Mouse (Mus musculus) embryonic facial prominence, embryonic 10.5 days (tissue): ENCODE results near the gene Fbln7. TPM values are rescaled to one million over a fixed set of nuclear protein-coding genes. Genes with fewer than 3 reads are reported as not detected.

Experiments
- DNase-seq: peaks from one replicate; pipeline ENCODE4 v3.0.0-alpha.2; 2017; ENCODE audit warnings: low spot score
- H3K27ac ChIP-seq: fragments of 300-500 bp; sonication (generic); replicated peaks from 2 replicates; pipeline ENCODE4 v1.5.1; 2016; ENCODE audit warnings: mild to moderate bottlenecking
- H3K27me3 ChIP-seq: fragments of 300-500 bp; sonication (generic); replicated peaks from 2 replicates; pipeline ENCODE4 v1.6.1; 2016; ENCODE audit warnings: low read depth, mild to moderate bottlenecking; ENCODE audit not compliant: poor library complexity, severe bottlenecking
- H3K36me3 ChIP-seq: fragments of 300-500 bp; sonication (generic); replicated peaks from 2 replicates; pipeline ENCODE4 v1.6.1; 2016; ENCODE audit warnings: mild to moderate bottlenecking, moderate library complexity
- H3K4me1 ChIP-seq: fragments of 300-500 bp; sonication (generic); 2 replicates; pipeline ENCODE4 v1.6.1; 2016
- H3K4me3 ChIP-seq: fragments of 300-500 bp; sonication (generic); 2 replicates; pipeline ENCODE4 v1.5.1; 2016; ENCODE audit warnings: mild to moderate bottlenecking, moderate library complexity
- H3K9me3 ChIP-seq: fragments of 300-500 bp; sonication (generic); 2 replicates; pipeline ENCODE4 v1.6.1; 2016; ENCODE audit warnings: mild to moderate bottlenecking
- WGBS: fragments of 180-500 bp; shearing (Covaris S2); methylation state at CpG from one replicate; pipeline ENCODE4 v1.1.7; 2016; 5-methylcytosine and 5-hydroxymethylcytosine counted together
- polyA plus RNA-seq: library from polyadenylated mRNA; unstranded; fragments of >200 nt; fragmentation: Nextera tagmentation; extraction: Ambion mirVana; gene quantifications from 2 replicates; pipeline ENCODE4 v1.2.1, GENCODE M21; 2016

The Fbln7 gene
- polyA plus RNA-seq, 1 experiment from 2014 or later: 1.8 TPM

DNA sequence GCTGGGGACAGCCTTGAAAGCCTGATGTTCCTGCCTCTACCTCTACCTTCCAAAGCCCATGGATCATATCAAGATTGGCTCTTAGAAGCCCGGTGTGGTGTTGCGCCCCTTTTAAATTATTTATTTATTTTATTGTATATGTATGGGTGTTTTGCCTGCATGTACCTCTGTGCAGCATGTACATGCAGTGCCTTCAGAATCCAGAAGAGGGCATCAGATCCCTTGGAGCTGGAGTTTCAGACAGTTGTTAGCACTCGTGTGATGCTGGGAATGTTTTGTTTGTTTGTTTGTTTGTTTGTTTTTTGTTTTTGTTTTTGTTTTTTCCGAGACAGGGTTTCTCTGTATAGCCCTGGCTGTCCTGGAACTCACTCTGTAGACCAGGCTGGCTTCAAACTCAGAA is 18.5 kb downstream of the Fbln7 start:
- 68% methylated on average over 4 of the region's 4 CpGs for WGBS
- Histone ChIP-seq H3K4me3 (no peak overlapping the region), H3K27me3 (no peaks in the 10 kb centered on the region), H3K4me1 (no peaks in the 10 kb centered on the region), H3K9me3 (no peaks in the 10 kb centered on the region), H3K36me3 (no peaks in the 10 kb centered on the region), H3K27ac (no peak overlapping the region)
- no peak for DNase-seq

DNA sequence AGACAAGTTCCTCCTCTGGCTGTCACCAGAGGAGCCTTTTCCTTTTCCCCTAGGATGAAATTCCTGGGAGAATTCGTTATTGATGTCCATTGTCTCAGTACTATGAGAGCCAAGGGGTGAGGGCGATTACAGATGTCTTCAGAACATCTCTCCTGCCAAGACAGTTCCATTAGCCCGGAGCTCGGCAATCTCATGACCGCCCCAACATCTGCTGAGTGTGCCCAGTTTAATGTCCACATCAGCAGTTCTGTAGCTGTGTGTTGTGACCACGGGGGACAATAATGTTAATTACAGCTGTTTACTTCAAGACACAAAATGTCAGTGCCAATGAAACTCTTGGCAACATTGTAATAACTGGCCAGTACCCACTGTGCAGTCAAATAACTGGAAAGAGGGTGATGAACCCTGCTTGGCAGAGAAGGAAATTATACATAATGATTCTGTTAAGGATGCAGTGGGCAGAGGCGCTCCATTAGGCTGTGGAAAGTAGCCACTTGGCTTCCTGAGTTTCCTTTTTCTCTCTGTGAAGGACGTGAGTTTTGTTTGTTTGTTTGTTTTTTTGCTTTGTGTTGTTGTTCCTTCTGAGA is 22.5 kb downstream of the Fbln7 start:
- no peaks in the 10 kb centered on the region for H3K27me3 ChIP-seq
- DNase-seq: no peak

DNA sequence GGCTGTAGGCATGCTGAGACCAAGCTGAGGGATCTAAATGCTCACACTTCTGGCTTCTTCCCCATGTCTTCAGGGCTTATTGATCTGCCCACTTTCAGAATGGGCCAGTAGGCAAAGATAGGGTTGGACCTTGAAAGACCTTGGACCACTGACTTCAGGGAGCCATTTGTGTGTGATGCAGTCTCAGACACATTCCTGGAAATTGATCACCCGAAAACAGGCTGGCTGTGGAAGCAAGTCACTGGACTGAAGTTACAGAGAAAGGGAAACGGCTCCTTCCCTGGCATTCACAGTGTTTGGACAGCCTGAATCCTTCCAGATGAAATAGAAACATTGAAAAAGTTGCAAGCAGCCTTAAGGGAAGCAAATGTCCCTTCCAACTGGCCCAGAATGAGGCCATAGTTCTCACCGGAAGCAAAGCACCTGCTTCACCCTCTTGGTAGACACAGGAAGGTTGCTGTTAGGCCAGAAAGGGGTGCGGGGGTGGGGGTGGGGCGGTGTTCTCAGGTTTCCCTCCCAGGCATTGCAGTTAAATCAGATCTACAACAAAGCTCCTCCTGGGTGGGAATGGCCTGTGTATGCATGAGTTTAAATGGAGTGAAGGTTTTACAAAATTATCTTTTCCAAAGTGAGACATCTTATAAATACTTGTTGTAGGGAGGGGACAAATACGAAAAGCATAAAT is 25.2 kb downstream of the Fbln7 start:
- Histone ChIP-seq H3K27ac (peak overlapping the region; percentile 14; the same call in 1 of the 2 replicates), H3K4me3 (no peak overlapping the region), H3K27me3 (peaks cover 17% of the 10 kb centered on the region), H3K9me3 (no peaks in the 10 kb centered on the region), H3K4me1 (peaks cover 17% of the 10 kb centered on the region), H3K36me3 (no peaks in the 10 kb centered on the region)
- no peak for DNase-seq
- 56% methylated on average over 6 of the region's 6 CpGs for WGBS

More for the DNA sequence above, 22.5 kb downstream of the Fbln7 start:
- 82% methylated on average over 8 of the region's 8 CpGs for WGBS
- Histone ChIP-seq H3K9me3 (no peaks in the 10 kb centered on the region), H3K36me3 (no peaks in the 10 kb centered on the region), H3K4me1 (peaks cover 10% of the 10 kb centered on the region), H3K27ac (no peak overlapping the region), H3K4me3 (no peak overlapping the region)

DNA sequence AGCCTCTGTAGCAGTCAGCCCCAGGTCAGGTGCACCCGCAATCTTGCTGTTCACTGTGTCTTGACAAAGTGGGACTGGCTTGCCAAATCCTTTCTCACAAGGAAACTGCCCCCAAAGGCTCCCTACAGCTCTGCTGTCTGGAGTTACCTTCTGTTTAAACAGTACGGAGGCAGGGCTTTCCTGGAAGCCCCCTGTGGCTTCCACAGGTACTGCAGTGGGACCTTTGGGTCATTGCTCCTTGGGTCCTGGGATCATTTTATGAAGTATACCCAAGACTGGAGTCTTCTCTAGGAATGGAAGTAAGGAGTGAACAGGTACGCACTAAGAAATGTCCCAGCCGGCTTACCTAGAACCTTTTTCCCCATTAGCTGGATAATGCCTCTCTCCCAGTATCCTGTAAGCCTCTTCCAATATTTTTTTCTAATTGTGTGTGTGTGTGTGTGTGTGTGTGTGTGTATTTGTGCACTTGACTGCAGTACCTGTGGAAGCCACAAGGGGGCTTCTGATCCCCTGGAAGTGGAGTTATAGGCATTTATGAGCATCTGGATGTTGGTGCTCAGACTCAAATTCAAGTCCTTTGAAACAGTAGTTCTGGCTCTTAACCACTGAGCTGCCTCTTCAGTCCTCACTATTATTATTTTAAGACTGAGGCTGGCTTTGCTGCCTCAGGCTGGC is 28.0 kb downstream of the Fbln7 start:
- H3K27me3 ChIP-seq: peaks cover 25% of the 10 kb centered on the region
- no peaks in the 10 kb centered on the region for H3K36me3 ChIP-seq
- no peaks in the 10 kb centered on the region for H3K9me3 ChIP-seq
- peaks cover 17% of the 10 kb centered on the region for H3K4me1 ChIP-seq
- 89% methylated on average over 4 of the region's 4 CpGs for WGBS
- no peak for DNase-seq
- no peak overlapping the region for H3K27ac ChIP-seq
- no peak overlapping the region for H3K4me3 ChIP-seq

DNA sequence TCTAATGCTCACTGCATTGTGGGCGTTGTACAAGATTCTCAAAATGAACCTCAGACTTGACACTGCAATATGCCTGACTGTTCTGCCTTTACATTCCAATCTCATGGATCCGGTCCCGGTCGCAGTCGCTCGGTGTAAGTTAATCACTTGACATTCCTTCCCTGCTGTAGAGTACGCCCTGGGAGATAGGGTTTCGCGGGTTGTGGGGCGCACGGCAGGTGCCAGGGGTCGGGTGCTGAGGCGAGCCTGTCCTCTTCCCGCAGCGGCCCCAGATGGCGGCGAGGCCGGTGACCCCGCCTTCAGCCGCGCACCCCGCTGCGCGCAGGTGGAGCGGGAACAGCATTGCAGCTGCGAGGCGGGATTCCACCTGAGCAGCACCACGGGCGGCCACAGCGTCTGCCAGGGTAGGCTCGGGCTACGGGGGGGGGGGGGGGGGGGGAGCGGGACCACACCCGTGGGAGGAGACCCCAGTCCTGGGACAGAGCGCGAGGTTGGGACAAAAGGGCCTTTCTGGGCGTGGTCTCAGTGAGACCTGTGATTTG is 29.5 kb downstream of the Fbln7 start:
- Histone ChIP-seq H3K4me3 (peak overlapping the region; percentile 57), H3K27me3 (peaks cover 25% of the 10 kb centered on the region), H3K27ac (no peak overlapping the region), H3K36me3 (no peaks in the 10 kb centered on the region), H3K4me1 (peaks cover 17% of the 10 kb centered on the region), H3K9me3 (no peaks in the 10 kb centered on the region)
- peak; percentile 47 for DNase-seq
- 5% methylated on average over 37 of the region's 37 CpGs for WGBS

DNA sequence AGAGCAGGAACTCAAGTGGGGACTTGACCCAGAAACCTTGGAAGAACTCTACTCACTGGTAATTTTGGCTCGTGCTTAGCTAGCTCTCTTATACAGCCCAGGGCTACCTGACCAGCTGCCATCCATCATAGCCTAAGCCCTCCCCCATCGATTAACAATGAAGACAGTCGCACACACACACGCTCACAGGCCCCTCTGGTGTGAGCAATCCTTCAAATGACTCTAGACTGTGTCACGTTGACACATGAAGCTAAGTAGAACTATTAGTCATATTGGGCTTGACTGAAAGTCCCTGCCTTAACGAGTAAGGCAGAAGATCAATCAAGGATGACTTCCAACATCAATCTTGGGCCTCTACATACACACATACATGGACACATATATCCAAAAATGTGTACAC is 40.1 kb downstream of the Fbln7 start:
- no peaks in the 10 kb centered on the region for H3K27me3 ChIP-seq
- no peak overlapping the region for H3K4me3 ChIP-seq
- H3K9me3 ChIP-seq: peaks cover 6% of the 10 kb centered on the region
- H3K4me1 ChIP-seq: no peaks in the 10 kb centered on the region
- no peak overlapping the region for H3K27ac ChIP-seq
- WGBS: 88% methylated on average over 6 of the region's 6 CpGs
- no peak for DNase-seq
- H3K36me3 ChIP-seq: no peaks in the 10 kb centered on the region

DNA sequence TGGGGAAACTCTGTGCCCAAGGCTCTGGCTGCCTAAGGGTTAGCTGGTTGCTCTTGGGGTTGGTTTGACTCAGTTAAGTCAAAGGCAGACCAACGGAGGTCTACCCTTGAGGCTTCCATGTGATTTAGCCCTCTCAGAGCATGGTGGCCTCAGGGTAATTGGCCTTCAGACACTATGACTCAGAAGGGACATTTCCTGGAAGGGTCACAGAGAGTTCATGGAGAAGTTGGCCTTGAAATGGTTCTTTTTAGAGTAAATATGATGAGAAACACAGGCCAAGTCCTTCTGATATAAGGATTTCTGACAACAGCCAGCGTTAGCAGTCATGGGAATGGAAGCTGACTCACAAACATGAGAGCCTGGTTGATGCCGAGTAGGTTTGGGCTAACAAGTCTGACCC is 40.9 kb downstream of the Fbln7 start:
- Histone ChIP-seq H3K4me3 (no peak overlapping the region), H3K9me3 (peaks cover 6% of the 10 kb centered on the region), H3K4me1 (no peaks in the 10 kb centered on the region), H3K27ac (no peak overlapping the region), H3K27me3 (no peaks in the 10 kb centered on the region), H3K36me3 (no peaks in the 10 kb centered on the region)
- DNase-seq: no peak
- WGBS: 81% methylated on average over 3 of the region's 3 CpGs

DNA sequence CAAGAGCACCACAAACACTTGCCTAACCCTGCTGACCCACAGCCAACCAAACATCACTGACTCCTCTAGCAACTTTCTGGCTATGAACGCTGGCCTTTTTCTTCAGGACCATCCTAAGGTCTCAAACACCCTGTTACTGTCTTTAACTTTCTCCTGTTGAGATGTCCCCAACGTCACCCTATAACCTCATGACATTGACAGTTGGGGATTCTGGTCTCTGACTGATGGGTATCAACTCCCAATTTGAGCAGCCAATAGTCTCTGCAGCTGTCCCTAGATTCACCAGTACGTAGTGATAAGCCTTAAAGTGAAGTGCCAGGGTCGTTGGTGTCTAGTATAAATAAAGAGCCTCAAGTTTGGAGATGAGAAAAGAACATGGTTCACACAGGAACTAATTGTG is 52.2 kb downstream of the Fbln7 start:
- Histone ChIP-seq H3K27me3 (no peaks in the 10 kb centered on the region), H3K4me3 (no peak overlapping the region), H3K36me3 (no peaks in the 10 kb centered on the region), H3K4me1 (peaks cover 9% of the 10 kb centered on the region; the same call in 1 of the 2 replicates), H3K9me3 (no peaks in the 10 kb centered on the region), H3K27ac (no peak overlapping the region)
- DNase-seq: no peak
- WGBS: 87% methylated on average over 4 of the region's 4 CpGs

DNA sequence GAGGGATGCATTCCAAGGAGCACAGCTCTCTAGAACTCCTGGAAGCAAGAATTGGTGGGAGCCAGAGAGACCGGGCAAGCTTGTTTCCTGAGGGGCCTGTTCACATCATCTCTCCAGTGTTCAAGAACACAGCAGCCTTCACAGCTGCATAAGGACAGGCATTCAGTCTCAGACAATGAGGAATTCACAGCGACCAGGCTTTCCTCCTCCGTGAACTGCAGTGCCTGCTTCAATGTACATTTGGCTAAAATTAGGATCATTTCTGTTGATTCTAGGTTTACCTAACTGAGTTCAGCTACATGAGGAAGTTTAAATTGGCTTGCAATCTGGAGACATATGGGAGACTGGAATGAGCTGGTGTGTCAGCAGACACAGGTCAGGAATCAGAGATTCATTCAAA is 53.7 kb downstream of the Fbln7 start:
- Histone ChIP-seq H3K27ac (no peak overlapping the region), H3K4me1 (0 out of 2 replicates have a peak, but pooled peaks cover 2% of the 10 kb centered on the region), H3K36me3 (no peaks in the 10 kb centered on the region), H3K4me3 (no peak overlapping the region), H3K27me3 (no peaks in the 10 kb centered on the region), H3K9me3 (no peaks in the 10 kb centered on the region)
- WGBS: 48% methylated on average over 3 of the region's 3 CpGs
- no peak for DNase-seq

DNA sequence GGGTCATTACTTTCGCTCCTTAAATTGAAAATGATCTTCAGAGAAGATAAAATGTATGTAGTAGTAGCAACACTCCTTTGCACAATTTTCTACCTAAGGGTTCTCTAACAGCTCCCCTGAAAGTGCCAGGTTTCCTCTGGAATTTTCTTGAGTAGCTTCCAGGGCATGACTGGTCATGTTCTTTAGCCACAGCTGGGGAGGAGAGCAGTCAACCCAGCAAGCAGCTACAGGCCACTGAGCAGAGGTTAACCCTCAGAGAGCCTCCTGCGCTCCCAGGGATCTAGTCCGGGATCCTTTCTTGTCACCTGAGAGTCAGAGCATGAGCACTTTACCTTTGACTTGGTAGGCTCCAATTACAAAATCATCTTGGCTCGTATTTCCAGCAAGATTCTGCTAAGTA is 62.0 kb downstream of the Fbln7 start:
- Histone ChIP-seq H3K4me1 (no peaks in the 10 kb centered on the region), H3K9me3 (no peaks in the 10 kb centered on the region), H3K27ac (no peak overlapping the region), H3K27me3 (no peaks in the 10 kb centered on the region), H3K36me3 (peaks cover 45% of the 10 kb centered on the region), H3K4me3 (no peak overlapping the region)
- 82% methylated on average over 4 of the region's 4 CpGs for WGBS
- DNase-seq: no peak

DNA sequence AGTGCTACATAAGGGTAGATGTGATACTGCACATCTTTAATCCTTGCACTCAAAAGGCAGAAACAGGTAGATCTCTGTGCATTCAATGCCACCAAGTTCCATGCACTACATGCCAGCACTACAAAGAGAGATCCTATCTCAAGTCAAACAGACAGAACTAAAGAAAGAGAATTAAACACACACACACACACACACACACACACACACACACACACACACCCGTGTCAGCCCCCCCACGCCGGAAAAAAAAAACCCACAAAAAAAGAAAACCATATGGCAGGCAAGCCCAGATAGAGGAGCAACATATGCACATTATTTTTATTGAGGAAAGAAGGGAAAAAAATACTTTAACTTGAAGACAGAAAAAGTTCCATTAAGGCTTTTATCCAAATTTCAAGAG is 65.7 kb downstream of the Fbln7 start:
- H3K4me3 ChIP-seq: no peak overlapping the region
- DNase-seq: no peak
- WGBS: 65% methylated on average over 3 of the region's 3 CpGs
- no peak overlapping the region for H3K27ac ChIP-seq
- peaks cover 64% of the 10 kb centered on the region for H3K36me3 ChIP-seq
- H3K27me3 ChIP-seq: no peaks in the 10 kb centered on the region
- no peaks in the 10 kb centered on the region for H3K4me1 ChIP-seq
- H3K9me3 ChIP-seq: no peaks in the 10 kb centered on the region

DNA sequence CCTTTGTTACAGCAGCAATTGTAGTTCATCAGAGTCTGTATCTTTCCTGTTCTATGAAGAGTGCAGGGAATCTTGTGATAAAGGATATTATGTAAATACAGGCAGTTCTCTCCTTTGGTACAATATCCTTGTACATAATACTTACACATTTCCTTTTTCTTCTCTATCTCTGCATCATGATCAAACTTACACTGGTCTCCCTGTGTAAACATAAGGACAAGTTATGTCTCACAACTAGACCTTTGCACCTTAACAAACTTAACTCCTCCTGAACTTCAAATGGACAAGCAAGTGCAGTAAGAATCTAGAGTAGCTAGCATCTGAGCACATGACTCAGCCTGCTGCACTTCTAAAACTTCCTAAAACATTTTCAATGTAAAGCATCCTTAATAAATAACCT is 67.9 kb downstream of the Fbln7 start:
- Histone ChIP-seq H3K4me3 (no peak overlapping the region), H3K36me3 (peaks cover 63% of the 10 kb centered on the region), H3K4me1 (no peaks in the 10 kb centered on the region), H3K27me3 (no peaks in the 10 kb centered on the region), H3K9me3 (no peaks in the 10 kb centered on the region), H3K27ac (no peak overlapping the region)
- DNase-seq: no peak

DNA sequence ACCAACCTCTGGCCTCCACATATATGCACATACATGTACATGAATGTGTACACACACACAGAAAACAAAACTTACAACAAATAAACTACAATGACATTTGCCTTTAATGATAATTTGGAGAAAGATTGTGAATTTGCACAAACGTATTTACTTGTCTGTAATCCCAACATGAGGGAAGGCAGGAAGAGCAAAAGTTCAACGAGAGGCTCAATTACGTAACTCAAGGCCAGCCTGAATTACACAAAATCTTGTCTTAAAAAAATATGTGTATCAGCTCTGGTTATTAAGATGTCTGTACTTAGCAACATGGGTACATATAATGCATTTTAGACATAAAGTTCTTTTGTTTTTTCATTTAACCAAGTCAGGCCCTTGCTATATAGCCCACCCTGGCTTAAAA is 73.5 kb downstream of the Fbln7 start:
- H3K36me3 ChIP-seq: peaks cover 54% of the 10 kb centered on the region
- no peaks in the 10 kb centered on the region for H3K9me3 ChIP-seq
- no peaks in the 10 kb centered on the region for H3K4me1 ChIP-seq
- DNase-seq: no peak
- 89% methylated on average over 3 of the region's 3 CpGs for WGBS
- no peaks in the 10 kb centered on the region for H3K27me3 ChIP-seq
- no peak overlapping the region for H3K27ac ChIP-seq
- H3K4me3 ChIP-seq: no peak overlapping the region
